ENCODE assay signal across 44 mouse cellular contexts in the genomic region with DNA sequence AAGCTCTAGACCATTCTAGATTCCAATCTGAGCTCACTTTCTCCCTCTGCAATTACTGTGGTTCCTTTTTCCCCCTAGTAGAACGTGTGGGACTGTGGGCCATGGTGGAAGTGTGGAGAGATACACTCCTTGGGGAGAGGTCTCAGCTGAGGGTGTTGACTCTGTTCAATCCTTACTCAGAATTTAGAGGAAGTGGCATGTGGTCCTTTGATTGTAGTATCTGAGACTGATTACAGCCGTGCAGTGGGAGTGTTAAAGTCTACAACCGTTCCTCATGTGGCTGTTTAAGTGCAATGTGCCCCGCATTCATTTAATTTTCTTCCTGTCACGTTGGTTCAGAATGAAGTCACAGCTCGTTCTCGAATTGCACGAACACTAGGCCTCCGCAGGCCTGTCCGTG. TPM values are rescaled to one million over a fixed set of nuclear protein-coding genes. Genes with fewer than 3 reads are reported as not detected.
"Had no signal": no experiment of that assay in that cellular context is flagged by ENCODE, and none has a peak within 500 bp of the region (broad histone marks: within the 10 kb centered on the region; RNA-seq: fewer than 3 reads in every experiment).

No protein-coding gene starts in this region.

- ATAC-seq: liver, embryonic 12.5 days; liver, postnatal 0 days; lung, postnatal 0 days; midbrain, embryonic 13.5 days; midbrain, embryonic 15.5 days; midbrain, embryonic 16.5 days had no signal

- H3K4me2 ChIP-seq: limb, embryonic 12.5 days; limb, embryonic 13.5 days; limb, embryonic 15.5 days; liver, embryonic 11.5 days; liver, embryonic 12.5 days; liver, embryonic 13.5 days; liver, embryonic 15.5 days; lung, embryonic 14.5 days; lung, embryonic 15.5 days; midbrain, embryonic 11.5 days; midbrain, embryonic 12.5 days; midbrain, embryonic 13.5 days; midbrain, embryonic 15.5 days; neural tube, embryonic 12.5 days; neural tube, embryonic 13.5 days had no signal

- DNase-seq: left cerebral cortex, postnatal 4 days; liver; liver, embryonic 13.5 days; liver, postnatal 0 days; lung, adult 18-20 months; lung, adult 2 months; lung, embryonic 14.5 days; lung, postnatal 10 days; lung, postnatal 14 days; lung, postnatal 36 days; lung, postnatal 4 days; midbrain, embryonic 14.5 days had no signal

- H3K4me1 ChIP-seq: limb, embryonic 10.5 days; limb, embryonic 12.5 days; limb, embryonic 13.5 days; limb, embryonic 15.5 days; liver, embryonic 12.5 days; liver, embryonic 15.5 days; lung, embryonic 15.5 days; midbrain, embryonic 10.5 days; midbrain, embryonic 12.5 days; midbrain, embryonic 13.5 days; midbrain, embryonic 15.5 days; neural tube, embryonic 12.5 days; neural tube, embryonic 13.5 days had no signal

- H3K9me3 ChIP-seq: limb, embryonic 10.5 days; limb, embryonic 12.5 days; limb, embryonic 13.5 days; limb, embryonic 15.5 days; liver, embryonic 12.5 days; liver, embryonic 13.5 days; liver, embryonic 15.5 days; lung, embryonic 15.5 days; megakaryocyte, embryonic 14.5 days; midbrain, embryonic 10.5 days; midbrain, embryonic 12.5 days; midbrain, embryonic 13.5 days; midbrain, embryonic 15.5 days; neural tube, embryonic 12.5 days; neural tube, embryonic 13.5 days had no signal

- H3K4me3 ChIP-seq: limb, embryonic 10.5 days; limb, embryonic 12.5 days; limb, embryonic 13.5 days; limb, embryonic 15.5 days; liver, embryonic 12.5 days; liver, embryonic 13.5 days; liver, embryonic 15.5 days; lung, embryonic 15.5 days; megakaryocyte, embryonic 14.5 days; midbrain, embryonic 10.5 days; midbrain, embryonic 12.5 days; midbrain, embryonic 13.5 days; midbrain, embryonic 15.5 days; myocyte; neural tube, embryonic 12.5 days; neural tube, embryonic 13.5 days had no signal

- H3K27me3 ChIP-seq: limb, embryonic 12.5 days; limb, embryonic 13.5 days; limb, embryonic 15.5 days; liver, embryonic 12.5 days; liver, embryonic 13.5 days; liver, embryonic 15.5 days; lung, embryonic 15.5 days; megakaryocyte, embryonic 14.5 days; midbrain, embryonic 12.5 days; midbrain, embryonic 13.5 days; midbrain, embryonic 15.5 days; neural tube, embryonic 12.5 days; neural tube, embryonic 13.5 days had no signal

- H3K27ac ChIP-seq: limb, embryonic 10.5 days; limb, embryonic 12.5 days; limb, embryonic 13.5 days; limb, embryonic 15.5 days; liver, embryonic 12.5 days; liver, embryonic 13.5 days; liver, embryonic 14.5 days; liver, embryonic 15.5 days; lung, embryonic 15.5 days; macrophage; midbrain, embryonic 10.5 days; midbrain, embryonic 12.5 days; midbrain, embryonic 13.5 days; midbrain, embryonic 15.5 days; neural tube, embryonic 12.5 days; neural tube, embryonic 13.5 days had no signal

- H3K9ac ChIP-seq: limb, embryonic 12.5 days; limb, embryonic 13.5 days; limb, embryonic 15.5 days; liver, embryonic 12.5 days; liver, embryonic 13.5 days; liver, embryonic 14.5 days; liver, embryonic 15.5 days; liver, postnatal 0 days; lung, embryonic 14.5 days; lung, embryonic 15.5 days; midbrain, embryonic 12.5 days; midbrain, embryonic 13.5 days; midbrain, embryonic 15.5 days; neural tube, embryonic 12.5 days; neural tube, embryonic 13.5 days had no signal

RNA-seq across cellular contexts. Expression of gene Cdhr5, which starts 20.4 kb away (rescaled TPM):
- total RNA-seq: left cerebral cortex, postnatal 10 days; left cerebral cortex, postnatal 14 days; left cerebral cortex, postnatal 25 days; left cerebral cortex, postnatal 36 days; left cerebral cortex, postnatal 4 days; megakaryocyte progenitor cell, adult 5-6 weeks; megakaryocyte, adult 5-6 weeks; megakaryocyte-erythroid progenitor cell, adult 5-6 weeks; midbrain, postnatal 0 days; monocyte, adult 5-6 weeks had no signal
- polyA plus RNA-seq: limb, embryonic 10.5 days; limb, embryonic 12.5 days; limb, embryonic 13.5 days; lung, embryonic 14.5 days; lung, embryonic 15.5 days; lung, postnatal 0 days; macrophage; midbrain, embryonic 10.5 days; midbrain, embryonic 11.5 days; midbrain, embryonic 12.5 days; midbrain, embryonic 13.5 days; midbrain, embryonic 14.5 days; midbrain, embryonic 15.5 days; midbrain, embryonic 16.5 days; midbrain, postnatal 0 days; neural tube, embryonic 12.5 days; neural tube, embryonic 13.5 days had no signal

RNA-seq across cellular contexts. Expression of gene Sct, which starts 22.8 kb away (rescaled TPM):
- total RNA-seq: left cerebral cortex, postnatal 10 days; left cerebral cortex, postnatal 14 days; left cerebral cortex, postnatal 25 days; left cerebral cortex, postnatal 36 days; liver, adult 2 months; megakaryocyte progenitor cell, adult 5-6 weeks; megakaryocyte, adult 5-6 weeks; megakaryocyte-erythroid progenitor cell, adult 5-6 weeks; monocyte, adult 5-6 weeks had no signal
- polyA plus RNA-seq: liver, adult 2 months; liver, postnatal 0 days; lung, adult 2 months; macrophage had no signal

RNA-seq across cellular contexts. Expression of gene Drd4, which starts 35.6 kb away (rescaled TPM):
- total RNA-seq: liver, adult 2 months; megakaryocyte progenitor cell, adult 5-6 weeks; megakaryocyte, adult 5-6 weeks; megakaryocyte-erythroid progenitor cell, adult 5-6 weeks; monocyte, adult 5-6 weeks had no signal
- polyA plus RNA-seq: liver, adult 2 months; liver, embryonic 13.5 days; liver, embryonic 14.5 days; liver, embryonic 15.5 days; liver, embryonic 16.5 days; liver, postnatal 0 days; lung, adult 2 months; macrophage; myocyte had no signal
